Mouse (Mus musculus) heart, adult 2 months (tissue): ENCODE measurements around the gene Mllt3.

Experiments
- CTCF ChIP-seq: fragments of 200-600 bp; IDR thresholded peaks from 2 replicates; pipeline ENCODE4 v1.8.1; 2022; ENCODE audit warnings: antibody characterized with exemption, mild to moderate bottlenecking, moderate library complexity
- POLR2A ChIP-seq: fragments of 200-500 bp; IDR thresholded peaks from 2 replicates; pipeline ENCODE4 v1.6.1; 2011; ENCODE audit warnings: mild to moderate bottlenecking, low read depth, low read length, control low read depth; ENCODE audit not compliant: insufficient read depth

DNA sequence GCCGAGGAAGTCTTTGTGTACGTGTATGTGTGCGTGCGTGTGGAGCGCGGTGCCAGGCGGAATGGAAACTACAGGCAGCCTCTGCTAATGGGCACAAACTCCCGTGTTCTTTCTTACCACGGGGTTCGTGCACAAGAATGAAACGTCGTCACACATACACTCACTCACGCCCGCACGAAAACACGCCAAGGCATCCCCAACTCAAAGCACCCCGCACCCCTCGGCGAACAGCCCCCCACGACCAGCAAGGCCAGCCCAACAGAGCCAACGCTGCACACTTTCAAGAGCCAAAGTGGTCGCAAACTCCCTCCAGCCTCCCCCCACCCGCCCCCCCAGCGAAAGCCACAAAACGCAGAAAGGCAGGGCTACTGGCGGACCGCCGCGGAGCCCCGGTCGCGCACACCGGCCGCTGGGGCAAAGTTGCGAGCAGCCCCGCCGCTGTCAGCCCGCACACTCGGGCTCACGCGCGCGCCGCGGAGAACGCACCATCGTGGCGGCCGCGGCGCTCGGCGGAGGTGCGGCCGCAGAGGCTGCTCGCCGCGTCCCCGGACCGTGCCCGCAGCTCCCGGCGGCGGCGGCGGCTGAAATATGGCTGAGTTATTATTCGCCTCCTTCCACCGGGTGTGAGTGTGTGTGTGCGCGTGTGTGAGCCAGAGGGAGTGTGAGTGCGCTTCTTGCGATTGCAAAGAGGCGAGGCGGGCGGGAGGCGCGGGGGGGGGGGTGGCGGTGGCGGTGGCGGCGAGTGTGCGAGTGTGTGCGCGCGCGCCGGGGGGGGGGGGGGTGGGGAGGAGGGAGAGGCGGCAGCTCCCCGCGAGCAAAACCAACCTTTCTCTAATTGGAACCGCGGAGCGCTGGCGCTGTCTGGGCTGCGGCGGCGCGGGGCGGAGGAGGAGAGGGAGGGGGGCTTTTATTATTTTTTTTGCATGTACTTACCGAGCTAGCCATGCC lies 739 bp downstream of the Mllt3 start:
- TF ChIP-seq CTCF (no peak), POLR2A (no peak)
